Mouse (Mus musculus): Measurements from ENCODE around the gene Itga8. TPM values are rescaled to one million over a fixed set of nuclear protein-coding genes. Genes with fewer than 3 reads are reported as not detected.

Itga8 gene
- polyA plus RNA-seq, 1 experiment from 2014 or later: 20.0 TPM

DNA sequence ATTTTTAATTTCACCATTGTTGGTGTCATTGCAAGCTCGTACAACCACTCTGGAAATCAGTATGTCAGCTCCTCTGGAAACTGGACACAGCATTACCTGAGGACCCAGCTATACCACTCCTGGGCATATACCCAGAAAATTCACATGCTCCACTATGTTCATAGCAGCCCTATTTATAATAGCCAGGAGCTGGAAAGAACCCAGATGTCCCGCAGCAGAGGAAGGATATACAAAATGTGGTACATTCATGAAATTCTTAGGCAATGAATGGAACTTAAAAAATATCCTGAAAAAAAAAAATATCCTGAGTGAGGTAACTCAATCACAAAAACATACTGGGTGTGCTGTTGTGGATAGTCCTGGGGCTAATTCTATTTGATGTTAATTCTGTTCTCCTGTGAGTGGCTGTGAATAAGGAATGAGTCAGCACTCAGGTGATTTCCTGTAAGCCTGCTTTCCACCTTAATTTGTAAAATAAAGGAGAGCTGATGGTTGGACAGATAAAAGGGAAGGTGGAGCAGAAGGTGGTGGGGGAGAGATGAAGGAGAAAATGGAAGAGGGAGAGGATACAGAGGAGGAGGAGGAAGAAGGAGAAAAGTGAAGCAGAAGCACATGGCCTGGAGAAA is 224.3 kb downstream of the Itga8 start:
- H3K9me3 ChIP-seq (ENCODE audit: low read length): no peaks in the 10 kb centered on the region
- H3K27me3 ChIP-seq (replicated peaks; ENCODE audit: insufficient read depth, low read length): no peaks in the 10 kb centered on the region
- WGBS: 67% methylated on average over 2 of the region's 2 CpGs
- H3K4me2 ChIP-seq (replicated peaks; ENCODE audit: low read depth, low read length): no peak overlapping the region
- DNase-seq (ENCODE audit: low spot score) (no peak), ATAC-seq (no peak)
- TF ChIP-seq CTCF (IDR thresholded peaks at IDR 0.05) (no peak), EP300 (IDR thresholded peaks at IDR 0.05) (no peak)
- no peaks in the 10 kb centered on the region for H3K36me3 ChIP-seq (ENCODE audit: insufficient read depth, low read length)
- H3K9ac ChIP-seq (replicated peaks; ENCODE audit: low read depth): no peak overlapping the region
- no peaks in the 10 kb centered on the region for H3K4me1 ChIP-seq (ENCODE audit: insufficient read depth, low read depth, low read length)
- H3K4me3 ChIP-seq (ENCODE audit: low read depth, low read length): no peak overlapping the region
- H3K27ac ChIP-seq (ENCODE audit: low read length): no peak overlapping the region

DNA sequence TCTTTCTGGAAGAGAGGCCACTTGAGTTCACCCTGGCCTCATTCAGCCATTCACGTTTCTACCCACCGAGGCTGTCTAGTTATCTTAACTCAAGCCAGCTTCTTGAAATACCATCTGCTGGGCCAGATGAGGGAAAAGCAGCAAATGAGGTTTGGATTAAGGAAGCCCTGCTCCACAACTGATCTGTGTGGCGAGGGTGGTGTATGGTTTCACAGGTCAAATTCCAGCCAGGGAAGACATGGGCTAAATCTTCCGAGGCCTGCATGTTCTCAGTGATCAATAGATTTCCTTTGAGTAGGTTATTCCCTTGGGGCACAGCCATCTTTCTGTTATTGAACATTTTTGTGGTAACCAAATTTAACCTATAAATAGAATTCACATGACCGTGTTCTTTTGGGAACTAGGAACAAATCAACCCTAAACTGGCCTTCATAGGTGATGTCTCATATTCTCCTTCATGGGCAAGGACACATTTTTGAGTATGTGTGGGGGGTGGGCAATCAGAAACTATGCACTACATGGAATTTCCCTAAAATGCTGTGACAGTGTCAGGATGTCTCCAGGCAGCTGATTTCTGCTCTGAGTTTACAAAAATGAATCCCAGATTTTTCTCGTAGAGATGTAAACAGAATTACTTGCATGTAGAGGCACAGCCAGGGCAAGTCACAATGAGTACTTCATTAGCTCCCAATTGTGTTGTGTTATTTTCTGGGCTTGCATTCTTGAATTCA is 235.9 kb downstream of the Itga8 start:
- ATAC-seq: no peak
- H3K27ac ChIP-seq (ENCODE audit: low read length): no peak overlapping the region
- H3K4me2 ChIP-seq (replicated peaks; ENCODE audit: low read depth, low read length): no peak overlapping the region
- H3K4me3 ChIP-seq (ENCODE audit: low read depth, low read length): no peak overlapping the region
- H3K36me3 ChIP-seq (ENCODE audit: insufficient read depth, low read length): no peaks in the 10 kb centered on the region
- TF ChIP-seq CTCF (IDR thresholded peaks at IDR 0.05): no peak
- no peak for TF ChIP-seq EP300 (IDR thresholded peaks at IDR 0.05)
- WGBS: 52% methylated on average over 6 of the region's 6 CpGs
- H3K4me1 ChIP-seq (ENCODE audit: insufficient read depth, low read depth, low read length): no peaks in the 10 kb centered on the region
- H3K9me3 ChIP-seq (ENCODE audit: low read length): no peaks in the 10 kb centered on the region
- no peaks in the 10 kb centered on the region for H3K27me3 ChIP-seq (replicated peaks; ENCODE audit: insufficient read depth, low read length)
- H3K9ac ChIP-seq (replicated peaks; ENCODE audit: low read depth): no peak overlapping the region
- DNase-seq (ENCODE audit: low spot score): no peak

DNA sequence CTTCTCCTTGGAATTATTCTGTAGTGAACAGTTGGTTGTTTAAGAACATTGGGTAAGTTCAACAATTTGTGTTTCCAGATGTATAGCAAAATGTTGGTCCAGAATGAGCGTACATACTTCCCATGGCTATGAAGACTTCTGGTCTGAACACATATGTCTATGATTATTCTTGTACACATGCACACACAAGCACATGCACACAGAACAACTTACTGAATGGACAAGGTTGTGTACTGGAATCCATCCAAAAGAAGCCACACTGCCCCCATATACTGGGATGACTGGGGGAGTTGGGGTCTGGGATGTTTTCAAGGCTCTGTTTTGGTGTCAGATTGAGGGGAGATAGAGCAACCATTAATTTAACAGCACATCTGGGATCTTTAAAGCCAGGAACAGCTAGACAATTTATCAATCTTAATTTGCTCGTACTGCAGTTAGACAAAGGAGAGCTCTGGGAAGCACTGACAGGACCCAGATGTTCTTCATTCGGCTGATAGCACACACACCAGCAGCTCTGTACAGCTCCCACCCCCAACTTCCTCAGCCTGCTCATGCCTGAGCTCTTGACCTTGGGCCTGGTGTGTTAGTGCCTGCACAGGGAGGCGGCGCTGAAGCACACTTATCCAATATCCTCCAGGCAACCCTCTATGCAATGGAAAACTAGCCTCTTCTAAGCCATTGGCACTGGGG is 241.5 kb downstream of the Itga8 start:
- Histone ChIP-seq H3K4me2 (replicated peaks; ENCODE audit: low read depth, low read length) (no peak overlapping the region), H3K9ac (replicated peaks; ENCODE audit: low read depth) (no peak overlapping the region), H3K27ac (ENCODE audit: low read length) (no peak overlapping the region), H3K4me3 (ENCODE audit: low read depth, low read length) (no peak overlapping the region), H3K9me3 (ENCODE audit: low read length) (no peaks in the 10 kb centered on the region), H3K4me1 (ENCODE audit: insufficient read depth, low read depth, low read length) (no peaks in the 10 kb centered on the region), H3K36me3 (ENCODE audit: insufficient read depth, low read length) (no peaks in the 10 kb centered on the region), H3K27me3 (replicated peaks; ENCODE audit: insufficient read depth, low read length) (no peaks in the 10 kb centered on the region)
- 29% methylated on average over 5 of the region's 5 CpGs for WGBS
- no peak for TF ChIP-seq EP300 (IDR thresholded peaks at IDR 0.05)
- peak; percentile 9; the same call in 1 of the 2 replicates for TF ChIP-seq CTCF (IDR thresholded peaks at IDR 0.05)
- DNase-seq (ENCODE audit: low spot score) (peak; percentile 63), ATAC-seq (peak; percentile 89)

Other genes starting within 250 kb of the Itga8 start
- 33.5 and 36.9 TPM in 2 replicates for gene Mindy3, start 117.5 kb upstream of the Itga8 start, polyA plus RNA-seq (2015; fragmentation: Nextera tagmentation; extraction: Ambion mirVana)